Mouse (Mus musculus) CH12.LX (cell line): ENCODE data around the gene Fam120a.

Experiments used
- BHLHE40 ChIP-seq: IDR thresholded peaks from 2 replicates; pipeline ENCODE4 v1.6.1; 2011; ENCODE audit warnings: mild to moderate bottlenecking, low read depth, low read length, improper control_type of control experiment
- CTCF ChIP-seq, 2 experiments: IDR thresholded peaks in 1 of 2; conservative IDR thresholded peaks in 1 of 2; 2 replicates each; pipeline ENCODE4 v1.5.1; 2011 to 2012; ENCODE audit warnings: low read depth in 2 of 2, low read length in 2 of 2, improper control_type of control experiment in 1 of 2, inconsistent platforms in 1 of 2, mild to moderate bottlenecking in 1 of 2, moderate library complexity in 1 of 2
- MXI1 ChIP-seq: IDR thresholded peaks from 2 replicates; pipeline ENCODE4 v1.6.1; 2011; ENCODE audit warnings: mild to moderate bottlenecking, low read depth, low read length, improper control_type of control experiment
- POLR2A ChIP-seq: IDR thresholded peaks from 2 replicates; pipeline ENCODE4 v1.6.1; 2011; ENCODE audit warnings: low read depth, mild to moderate bottlenecking, improper control_type of control experiment, low read length
- UBTF ChIP-seq: IDR thresholded peaks from 2 replicates; pipeline ENCODE4 v1.6.1; 2012; ENCODE audit warnings: low read depth, mild to moderate bottlenecking, inconsistent platforms, low read length, improper control_type of control experiment, moderate library complexity
- ZKSCAN1 ChIP-seq: IDR thresholded peaks from 2 replicates; pipeline ENCODE4 v1.6.1; 2012; ENCODE audit warnings: low read depth, inconsistent platforms, low read length, improper control_type of control experiment, borderline replicate concordance
- ZNF384 ChIP-seq: IDR thresholded peaks from 2 replicates; pipeline ENCODE4 v1.6.1; 2012; ENCODE audit warnings: low read depth, low read length, improper control_type of control experiment, inconsistent platforms

GRCm38 (mm10) chr13:48858054-48858453 lies 109.8 kb downstream of the Fam120a start:
- TF ChIP-seq CTCF (conservative IDR thresholded peaks at IDR 0.05 in 1 of 2, IDR thresholded peaks at IDR 0.05 in 1 of 2; ENCODE audit: low read depth in 2 of 2, low read length in 2 of 2) (no peak), ZKSCAN1 (no peak), BHLHE40 (no peak), POLR2A (no peak), MXI1 (no peak), UBTF (no peak), ZNF384 (no peak)
